12 mouse cellular contexts compared by ENCODE assay signal in genomic region chr5:142209911-142210310, GRCm38 (mm10).
DNase-seq lines count a peak whose midpoint lies in the region; ATAC-seq and TF ChIP-seq lines count a peak whose summit lies in the region.
"Had no signal": no experiment of that assay in that cellular context is flagged by ENCODE, and none has a peak within 500 bp of the region (broad histone marks: within the 10 kb centered on the region; RNA-seq: fewer than 3 reads in every experiment).

No protein-coding gene starts in this region.

- no peak overlapping the region for H3K4me3 ChIP-seq in hindbrain, postnatal 0 days (ENCODE audit: low read length)
- H3K4me3 ChIP-seq in hindbrain, embryonic 11.5 days (ENCODE audit: low read depth, low read length): no peak overlapping the region
- no peak overlapping the region for H3K4me3 ChIP-seq in liver, postnatal 0 days (ENCODE audit: low read depth, low read length)
- H3K4me3 ChIP-seq in liver, embryonic 12.5 days: no peak overlapping the region
- no peak overlapping the region for H3K4me3 ChIP-seq in forebrain, embryonic 11.5 days (ENCODE audit: low read depth, low read length)
- H3K4me3 ChIP-seq: heart, embryonic 13.5 days; hindbrain, embryonic 15.5 days; limb, embryonic 12.5 days; neural tube, embryonic 15.5 days had no signal

- POLR2A ChIA-PET in Patski (lab: Charles Lee): no interaction called here

- no peaks in the 10 kb centered on the region for H3K4me1 ChIP-seq in hindbrain, postnatal 0 days (ENCODE audit: insufficient read depth, low read length)
- no peaks in the 10 kb centered on the region for H3K4me1 ChIP-seq in hindbrain, embryonic 11.5 days (replicated peaks; ENCODE audit: control insufficient read depth, insufficient read depth, low read length)
- H3K4me1 ChIP-seq in liver, postnatal 0 days (ENCODE audit: insufficient read depth): no peaks in the 10 kb centered on the region
- H3K4me1 ChIP-seq in liver, embryonic 12.5 days: no peaks in the 10 kb centered on the region
- no peaks in the 10 kb centered on the region for H3K4me1 ChIP-seq in forebrain, embryonic 11.5 days (replicated peaks; ENCODE audit: control insufficient read depth, insufficient read depth, low read length)
- H3K4me1 ChIP-seq: heart, embryonic 13.5 days; hindbrain, embryonic 15.5 days; limb, embryonic 12.5 days; neural tube, embryonic 15.5 days had no signal

- peak; percentile 61 for TF ChIP-seq CTCF in hindbrain, postnatal 0 days (IDR thresholded peaks at IDR 0.05; ENCODE audit: low read depth)
- TF ChIP-seq CTCF in liver, postnatal 0 days (IDR thresholded peaks at IDR 0.05; ENCODE audit: low read depth): peak; percentile 45
- TF ChIP-seq CTCF in Patski (IDR thresholded peaks at IDR 0.05): peak; percentile 72

- H3K4me2 ChIP-seq in hindbrain, postnatal 0 days (ENCODE audit: low read depth, low read length): no peak overlapping the region
- H3K4me2 ChIP-seq in hindbrain, embryonic 11.5 days (replicated peaks; ENCODE audit: low read depth, low read length): no peak overlapping the region
- H3K4me2 ChIP-seq in liver, postnatal 0 days (ENCODE audit: low read depth, low read length): no peak overlapping the region
- H3K4me2 ChIP-seq in liver, embryonic 12.5 days: no peak overlapping the region
- H3K4me2 ChIP-seq in forebrain, embryonic 11.5 days (ENCODE audit: low read depth, low read length, severe bottlenecking): no peak overlapping the region
- H3K4me2 ChIP-seq: heart, embryonic 13.5 days; hindbrain, embryonic 15.5 days; limb, embryonic 12.5 days; neural tube, embryonic 15.5 days had no signal

- H3K9me3 ChIP-seq in hindbrain, postnatal 0 days (ENCODE audit: low read length): no peaks in the 10 kb centered on the region
- H3K9me3 ChIP-seq in hindbrain, embryonic 11.5 days (ENCODE audit: control insufficient read depth, low read length): no peaks in the 10 kb centered on the region
- no peaks in the 10 kb centered on the region for H3K9me3 ChIP-seq in liver, postnatal 0 days (ENCODE audit: low read length)
- no peaks in the 10 kb centered on the region for H3K9me3 ChIP-seq in liver, embryonic 12.5 days (replicated peaks)
- no peaks in the 10 kb centered on the region for H3K9me3 ChIP-seq in forebrain, embryonic 11.5 days (ENCODE audit: control insufficient read depth, low read length)
- H3K9me3 ChIP-seq: hindbrain, embryonic 15.5 days; limb, embryonic 12.5 days; neural tube, embryonic 15.5 days had no signal

- in situ Hi-C loops in Patski (cut with MboI; ENCODE audit: low pct_unique_long_range_greater_than_20kb): no loop called here

- H3K27ac ChIP-seq in hindbrain, postnatal 0 days: no peak overlapping the region
- no peak overlapping the region for H3K27ac ChIP-seq in hindbrain, embryonic 11.5 days (ENCODE audit: low read depth, low read length)
- no peak overlapping the region for H3K27ac ChIP-seq in liver, postnatal 0 days (ENCODE audit: low read depth)
- no peak overlapping the region for H3K27ac ChIP-seq in liver, embryonic 12.5 days
- no peak overlapping the region for H3K27ac ChIP-seq in forebrain, embryonic 11.5 days (ENCODE audit: low read depth, low read length)
- H3K27ac ChIP-seq: heart, embryonic 13.5 days; hindbrain, embryonic 15.5 days; limb, embryonic 12.5 days; neural tube, embryonic 15.5 days had no signal

- H3K36me3 ChIP-seq in hindbrain, postnatal 0 days (ENCODE audit: insufficient read depth, low read length): no peaks in the 10 kb centered on the region
- no peaks in the 10 kb centered on the region for H3K36me3 ChIP-seq in hindbrain, embryonic 11.5 days (ENCODE audit: control insufficient read depth, insufficient read depth, low read length)
- no peaks in the 10 kb centered on the region for H3K36me3 ChIP-seq in liver, postnatal 0 days (replicated peaks; ENCODE audit: insufficient read depth, low read length)
- H3K36me3 ChIP-seq in liver, embryonic 12.5 days: no peaks in the 10 kb centered on the region
- no peaks in the 10 kb centered on the region for H3K36me3 ChIP-seq in forebrain, embryonic 11.5 days (ENCODE audit: control insufficient read depth, insufficient read depth, low read length)
- H3K36me3 ChIP-seq: heart, embryonic 13.5 days; hindbrain, embryonic 15.5 days; limb, embryonic 12.5 days; neural tube, embryonic 15.5 days had no signal

- no peak for ATAC-seq in hindbrain, postnatal 0 days
- ATAC-seq in hindbrain, embryonic 11.5 days (ENCODE audit: low FRiP score): no peak
- no peak for ATAC-seq in liver, postnatal 0 days
- ATAC-seq in liver, embryonic 12.5 days: no peak
- ATAC-seq in Patski: no peak
- no peak for ATAC-seq in forebrain, embryonic 11.5 days (replicated peaks; ENCODE audit: low FRiP score)
- ATAC-seq: midbrain, embryonic 16.5 days had no signal

- H3K27me3 ChIP-seq in hindbrain, postnatal 0 days (ENCODE audit: insufficient read depth, low read length): no peaks in the 10 kb centered on the region
- no peaks in the 10 kb centered on the region for H3K27me3 ChIP-seq in hindbrain, embryonic 11.5 days (ENCODE audit: control insufficient read depth, insufficient read depth, low read length)
- no peaks in the 10 kb centered on the region for H3K27me3 ChIP-seq in liver, postnatal 0 days (ENCODE audit: insufficient read depth, low read length)
- H3K27me3 ChIP-seq in liver, embryonic 12.5 days (replicated peaks): no peaks in the 10 kb centered on the region
- H3K27me3 ChIP-seq in Patski: no peaks in the 10 kb centered on the region
- H3K27me3 ChIP-seq in forebrain, embryonic 11.5 days (ENCODE audit: control insufficient read depth, insufficient read depth, low read length): no peaks in the 10 kb centered on the region
- H3K27me3 ChIP-seq: heart, embryonic 13.5 days; hindbrain, embryonic 15.5 days; limb, embryonic 12.5 days; neural tube, embryonic 15.5 days had no signal

- no peak overlapping the region for H3K9ac ChIP-seq in hindbrain, postnatal 0 days (replicated peaks; ENCODE audit: low read length)
- H3K9ac ChIP-seq in hindbrain, embryonic 11.5 days (ENCODE audit: low read depth, low read length): no peak overlapping the region
- H3K9ac ChIP-seq in liver, postnatal 0 days (replicated peaks): no peak overlapping the region
- H3K9ac ChIP-seq in liver, embryonic 12.5 days: no peak overlapping the region
- no peak overlapping the region for H3K9ac ChIP-seq in forebrain, embryonic 11.5 days (ENCODE audit: low read length)
- H3K9ac ChIP-seq: heart, embryonic 13.5 days; hindbrain, embryonic 15.5 days; limb, embryonic 12.5 days; neural tube, embryonic 15.5 days had no signal

- no peak for TF ChIP-seq EP300 in liver, postnatal 0 days (IDR thresholded peaks at IDR 0.05; ENCODE audit: low read depth)

- CTCF ChIA-PET in Patski (lab: Charles Lee): interaction anchor here (0.7 kb wide), 1 partner anchor 13 kb away, joined by 3 read pairs; no protein-coding TSS in a partner anchor

- no peak for DNase-seq in hindbrain, postnatal 0 days (ENCODE audit: low spot score)
- DNase-seq in hindbrain, embryonic 11.5 days (ENCODE audit: low spot score): no peak
- DNase-seq in liver, postnatal 0 days: no peak
- DNase-seq in Patski (ENCODE audit: low read depth, low spot score): no peak
- DNase-seq in retina, postnatal 1 day: peak; percentile 20
- DNase-seq in forebrain, embryonic 11.5 days (ENCODE audit: low spot score): no peak
